Mouse (Mus musculus) ES-Bruce4 (cell line): ENCODE results near the gene Gm45213.

ENCODE experiments used
- CTCF ChIP-seq: IDR thresholded peaks from one replicate; pipeline ENCODE4 v1.8.1; 2011; ENCODE audit warnings: low read depth, low read length
- POLR2A ChIP-seq: IDR thresholded peaks from one replicate; pipeline ENCODE4 v1.8.1; 2011; ENCODE audit warnings: low read length; ENCODE audit not compliant: insufficient read depth

DNA sequence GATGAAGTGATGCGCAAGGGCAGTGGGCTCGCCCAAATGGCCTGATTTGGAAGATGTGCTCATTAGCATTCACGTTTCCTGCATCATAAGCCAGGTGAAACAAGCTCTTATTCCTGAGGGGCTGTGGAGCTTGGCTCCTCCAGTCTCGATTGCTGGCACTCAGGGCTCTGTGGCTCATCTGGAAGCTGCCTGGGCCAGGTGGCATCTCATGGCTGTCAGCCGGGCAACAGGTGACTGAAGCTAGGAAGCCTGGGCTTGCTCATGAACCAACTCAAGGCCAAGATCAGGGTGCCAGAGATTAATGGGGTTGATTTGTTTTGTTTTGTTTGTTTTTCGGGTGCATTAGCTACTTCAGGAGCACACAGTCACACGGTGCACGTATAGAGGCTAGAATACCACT is 49.3 kb downstream of the Gm45213 start:
- TF ChIP-seq CTCF (no peak), POLR2A (no peak)
